Mouse (Mus musculus): Measurements from ENCODE around the gene Gm10160.
"Not testable (repeated sequence)": the region's sequence is repeated elsewhere in the genome, so short reads cannot be mapped to it uniquely, and the experiment has no call there.

GRCm38 (mm10) chr7:81837771-81838170, 17.8 kb downstream of the Gm10160 start:
- TF ChIP-seq POLR2A (IDR thresholded peaks at IDR 0.05; ENCODE audit: borderline replicate concordance, low read depth, low read length); CTCF (IDR thresholded peaks at IDR 0.05; ENCODE audit: low read depth, low read length): not testable (repeated sequence)
